Mouse (Mus musculus) lung, embryonic 15.5 days (tissue): Measurements from ENCODE around the gene Macrod1. TPM values are rescaled to one million over a fixed set of nuclear protein-coding genes. Genes with fewer than 3 reads are reported as not detected.

Experiments used
- ATAC-seq: fragments of 200-750 bp; cut with Nextera tagmentation; 2 replicates; pipeline ENCODE4 v1.8.0; 2017; ENCODE audit warnings: moderate number of reproducible peaks, borderline replicate concordance; ENCODE audit not compliant: low FRiP score, low TSS enrichment; ENCODE audit errors: extremely low read depth
- H3K27ac ChIP-seq: fragments of 300-500 bp; sonication (generic); 2 replicates; pipeline ENCODE4 v1.5.1; 2015; ENCODE audit warnings: moderate library complexity, mild to moderate bottlenecking, inconsistent platforms
- H3K27me3 ChIP-seq: fragments of 300-500 bp; sonication (generic); 2 replicates; pipeline ENCODE4 v1.6.1; 2015; ENCODE audit warnings: inconsistent platforms
- H3K36me3 ChIP-seq: fragments of 300-500 bp; sonication (generic); 2 replicates; pipeline ENCODE4 v1.6.1; 2015; ENCODE audit warnings: inconsistent platforms
- H3K4me1 ChIP-seq: fragments of 300-500 bp; sonication (generic); 2 replicates; pipeline ENCODE4 v1.6.1; 2015; ENCODE audit warnings: inconsistent platforms
- H3K4me2 ChIP-seq: fragments of 300-500 bp; sonication (generic); 2 replicates; pipeline ENCODE4 v1.6.1; 2015; ENCODE audit warnings: inconsistent platforms, mild to moderate bottlenecking, moderate library complexity
- H3K4me3 ChIP-seq: fragments of 300-500 bp; sonication (generic); 2 replicates; pipeline ENCODE4 v1.5.1; 2015; ENCODE audit warnings: mild to moderate bottlenecking, inconsistent platforms
- H3K9ac ChIP-seq: fragments of 300-500 bp; sonication (generic); 2 replicates; pipeline ENCODE4 v1.6.1; 2015; ENCODE audit warnings: inconsistent platforms
- H3K9me3 ChIP-seq: fragments of 300-500 bp; sonication (generic); 2 replicates; pipeline ENCODE4 v1.6.1; 2016; ENCODE audit warnings: inconsistent platforms
- WGBS: fragments of 180-500 bp; shearing (Covaris S2); methylation state at CpG from one replicate; pipeline ENCODE4 v1.1.7; 2015; 5-methylcytosine and 5-hydroxymethylcytosine counted together
- polyA plus RNA-seq: library from polyadenylated mRNA; unstranded; fragments of >200 nt; fragmentation: Nextera tagmentation; extraction: Ambion mirVana; gene quantifications from 2 replicates; pipeline ENCODE4 v1.2.1, GENCODE M21; 2015

Gene Macrod1
- polyA plus RNA-seq, 1 experiment from 2014 or later: 14.2 TPM

DNA sequence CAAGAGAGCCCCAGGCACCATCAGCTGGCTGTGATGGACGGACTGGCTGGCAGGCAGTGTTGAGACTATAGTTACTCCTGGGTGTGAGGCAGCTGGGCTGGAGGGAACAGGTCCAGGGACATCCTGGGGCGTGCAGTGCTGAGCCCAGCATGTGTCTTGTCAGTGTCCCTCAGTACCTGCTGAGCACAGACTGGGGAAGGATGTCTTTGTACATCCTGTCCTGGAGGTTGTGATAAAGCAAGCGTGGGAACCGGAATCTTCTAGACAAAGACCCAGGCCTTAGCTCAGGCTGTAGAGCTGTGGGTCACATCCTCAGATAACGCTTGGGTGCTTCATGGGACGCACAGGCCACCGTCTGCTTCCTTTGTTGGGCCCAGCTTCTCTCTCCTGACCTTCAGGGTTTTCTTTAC, 33.2 kb downstream of the Macrod1 start:
- ATAC-seq: no peak
- Histone ChIP-seq H3K36me3 (no peaks in the 10 kb centered on the region), H3K27ac (no peak overlapping the region), H3K4me2 (no peak overlapping the region), H3K4me1 (peaks cover 2% of the 10 kb centered on the region), H3K9me3 (no peaks in the 10 kb centered on the region), H3K27me3 (peaks cover 18% of the 10 kb centered on the region), H3K9ac (no peak overlapping the region), H3K4me3 (no peak overlapping the region)
- WGBS: 64% methylated on average over 7 of the region's 7 CpGs

- Histone ChIP-seq H3K9ac (no peak overlapping the region), H3K9me3 (no peaks in the 10 kb centered on the region), H3K27me3 (peaks cover 25% of the 10 kb centered on the region), H3K4me3 (no peak overlapping the region), H3K4me1 (no peaks in the 10 kb centered on the region; the same call in 1 of the 2 replicates), H3K36me3 (no peaks in the 10 kb centered on the region), H3K4me2 (no peak overlapping the region), H3K27ac (no peak overlapping the region)
- WGBS: 35% methylated on average over 10 of the region's 10 CpGs
- ATAC-seq: no peak
Measured at GRCm38 (mm10) chr19:7090369-7091064, 33.9 kb downstream of the Macrod1 start.

DNA sequence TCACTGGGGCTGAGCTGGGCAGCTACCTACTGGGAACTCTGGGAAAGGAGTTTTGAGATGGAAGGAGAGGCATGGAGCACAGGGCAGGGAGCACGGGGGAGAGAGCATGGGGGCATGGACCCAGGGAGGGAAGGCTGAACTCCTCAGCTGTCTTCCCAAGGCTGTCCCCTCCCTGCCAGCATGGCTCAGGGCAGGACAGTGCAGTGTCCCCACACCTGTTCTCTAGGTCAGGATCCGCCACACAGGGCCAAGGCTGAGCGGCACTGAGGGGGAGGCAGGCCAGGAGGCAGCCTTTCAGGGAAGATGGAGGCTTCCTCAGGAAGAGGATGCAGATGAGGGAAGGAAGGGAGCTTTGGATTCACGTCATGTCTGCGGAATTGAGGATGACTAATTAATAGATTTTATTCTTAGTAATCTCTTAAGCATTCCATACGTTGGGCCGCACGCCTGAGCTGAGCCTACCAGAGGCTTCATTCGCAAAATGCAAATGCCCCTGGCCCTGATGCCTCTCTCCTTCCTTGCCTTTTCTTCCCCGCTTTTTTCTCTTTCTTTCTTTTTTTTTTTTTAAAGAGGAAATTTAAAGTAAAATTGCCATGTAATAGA, 34.9 kb downstream of the Macrod1 start:
- Histone ChIP-seq H3K9me3 (no peaks in the 10 kb centered on the region), H3K4me3 (no peak overlapping the region), H3K9ac (no peak overlapping the region), H3K4me2 (no peak overlapping the region), H3K4me1 (peaks cover 3% of the 10 kb centered on the region; the same call in 1 of the 2 replicates), H3K27me3 (peaks cover 34% of the 10 kb centered on the region), H3K36me3 (no peaks in the 10 kb centered on the region), H3K27ac (no peak overlapping the region)
- ATAC-seq: no peak
- 68% methylated on average over 10 of the region's 10 CpGs for WGBS

GRCm38 (mm10) chr19:7092756-7093155, 36.1 kb downstream of the Macrod1 start:
- Histone ChIP-seq H3K4me2 (no peak overlapping the region), H3K4me1 (peaks cover 3% of the 10 kb centered on the region; the same call in 1 of the 2 replicates), H3K4me3 (no peak overlapping the region), H3K36me3 (no peaks in the 10 kb centered on the region), H3K27me3 (peaks cover 45% of the 10 kb centered on the region), H3K9me3 (no peaks in the 10 kb centered on the region), H3K9ac (no peak overlapping the region), H3K27ac (no peak overlapping the region)
- ATAC-seq: no peak
- WGBS: 75% methylated on average over 5 of the region's 5 CpGs

- H3K27ac ChIP-seq: no peak overlapping the region
- 76% methylated on average over 3 of the region's 3 CpGs for WGBS
- no peak for ATAC-seq
- no peaks in the 10 kb centered on the region for H3K36me3 ChIP-seq
- H3K9me3 ChIP-seq: no peaks in the 10 kb centered on the region
- H3K4me1 ChIP-seq: peaks cover 19% of the 10 kb centered on the region
- no peak overlapping the region for H3K9ac ChIP-seq
- H3K27me3 ChIP-seq: peaks cover 39% of the 10 kb centered on the region
- no peak overlapping the region for H3K4me3 ChIP-seq
- H3K4me2 ChIP-seq: no peak overlapping the region
Measured at GRCm38 (mm10) chr19:7099620-7100155, 43.1 kb downstream of the Macrod1 start.

DNA sequence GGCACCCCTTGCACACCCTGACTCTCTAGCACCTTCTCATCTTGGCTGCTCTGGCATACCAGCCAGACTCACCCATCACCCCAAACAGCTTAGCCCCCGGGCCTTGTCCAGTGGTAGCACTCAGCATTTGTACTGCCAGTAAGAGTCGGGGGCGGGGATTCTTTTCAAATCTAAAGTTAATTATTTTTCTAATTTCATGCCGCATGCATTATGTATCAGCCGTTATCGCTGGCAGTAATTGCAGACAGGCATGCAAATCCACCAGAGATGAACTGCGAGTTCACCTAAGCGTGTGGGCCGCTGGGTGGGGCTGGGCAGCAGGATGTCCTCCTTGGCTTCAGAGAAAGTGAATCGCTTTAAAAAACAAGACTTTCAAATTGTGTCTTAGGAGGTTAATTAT, 45.4 kb downstream of the Macrod1 start:
- no peak for ATAC-seq
- Histone ChIP-seq H3K27me3 (peaks cover 17% of the 10 kb centered on the region), H3K36me3 (no peaks in the 10 kb centered on the region), H3K4me1 (peaks cover 16% of the 10 kb centered on the region), H3K9me3 (no peaks in the 10 kb centered on the region), H3K27ac (no peak overlapping the region), H3K4me2 (no peak overlapping the region), H3K4me3 (no peak overlapping the region), H3K9ac (no peak overlapping the region)
- 91% methylated on average over 10 of the region's 10 CpGs for WGBS

DNA sequence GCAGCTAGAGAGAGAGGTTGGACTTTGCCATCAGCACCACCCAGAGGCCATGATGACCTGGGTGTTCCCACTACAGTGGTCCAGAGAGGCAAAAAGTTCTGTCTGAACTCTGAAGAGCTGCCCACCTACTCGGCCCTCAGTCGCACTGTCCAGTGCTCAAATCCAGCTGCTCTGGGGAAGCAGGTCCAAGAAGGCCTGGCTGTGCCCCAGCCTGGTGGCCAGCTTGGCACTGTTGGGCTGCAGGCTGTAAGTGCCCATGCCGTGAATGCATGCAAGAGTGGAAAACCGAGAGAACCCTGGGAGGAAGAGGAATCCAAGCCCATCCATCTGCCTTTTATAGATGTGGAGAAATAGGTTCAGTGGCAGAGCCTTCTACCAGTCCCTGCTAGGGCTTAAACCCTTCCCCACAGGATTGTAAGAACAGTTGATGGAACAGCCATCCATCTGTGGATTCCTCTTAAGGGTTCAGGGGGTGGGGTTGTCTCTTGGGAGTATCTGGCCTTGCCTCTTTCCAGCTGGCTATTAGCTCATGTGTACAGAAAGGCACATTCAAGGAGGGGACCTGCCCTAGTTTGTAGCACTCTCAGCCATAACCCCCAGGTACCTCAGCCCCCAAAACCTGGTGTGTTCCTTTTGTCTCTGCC, 46.9 kb downstream of the Macrod1 start:
- no peak for ATAC-seq
- Histone ChIP-seq H3K9ac (0 out of 2 replicates have a peak overlapping the region, but pooled peaks have one; percentile 3), H3K4me2 (peak overlapping the region; percentile 46), H3K27ac (0 out of 2 replicates have a peak overlapping the region, but pooled peaks have one; percentile 35), H3K36me3 (no peaks in the 10 kb centered on the region), H3K27me3 (peaks cover 6% of the 10 kb centered on the region; the same call in 1 of the 2 replicates), H3K4me1 (peaks cover 18% of the 10 kb centered on the region), H3K9me3 (no peaks in the 10 kb centered on the region), H3K4me3 (peak overlapping the region; percentile 9; the same call in 1 of the 2 replicates)
- WGBS: 61% methylated on average over 4 of the region's 4 CpGs

DNA sequence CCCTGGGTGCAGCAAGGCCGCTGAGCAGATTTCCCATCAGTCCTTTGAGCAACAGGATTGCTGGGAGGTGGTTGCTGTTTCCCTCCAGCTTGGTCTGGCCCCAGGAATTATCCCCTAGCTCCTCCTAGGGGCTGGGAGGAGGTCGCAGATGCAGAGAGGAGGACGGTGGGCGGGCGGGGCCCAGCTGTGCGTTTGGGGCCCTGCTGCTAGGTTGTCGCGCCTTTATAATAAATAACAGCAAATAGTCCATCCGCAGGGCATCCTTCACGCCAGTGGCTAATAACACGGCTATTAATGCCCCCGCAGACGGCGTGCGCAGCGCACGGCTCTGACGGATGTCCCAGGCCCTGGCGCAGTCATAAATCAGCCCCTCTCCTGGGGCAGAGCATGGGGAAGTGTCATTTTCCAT, 47.4 kb downstream of the Macrod1 start:
- 0 out of 2 replicates have a peak overlapping the region, but pooled peaks have one; percentile 6 for H3K9ac ChIP-seq
- 16% methylated on average over 19 of the region's 19 CpGs for WGBS
- peaks cover 23% of the 10 kb centered on the region for H3K4me1 ChIP-seq
- H3K4me2 ChIP-seq: peak overlapping the region; percentile 46
- peak overlapping the region; percentile 9; the same call in 1 of the 2 replicates for H3K4me3 ChIP-seq
- peaks cover 6% of the 10 kb centered on the region; the same call in 1 of the 2 replicates for H3K27me3 ChIP-seq
- H3K9me3 ChIP-seq: no peaks in the 10 kb centered on the region
- H3K36me3 ChIP-seq: no peaks in the 10 kb centered on the region
- 0 out of 2 replicates have a peak overlapping the region, but pooled peaks have one; percentile 35 for H3K27ac ChIP-seq
- peak; percentile 53; the same call in 1 of the 2 replicates for ATAC-seq

GRCm38 (mm10) chr19:7105544-7105943, 48.9 kb downstream of the Macrod1 start, which contains the start of gene Flrt1:
Flrt1 (minus strand) TSS chr19:7105729.
- H3K36me3 ChIP-seq: no peaks in the 10 kb centered on the region
- no peak for ATAC-seq
- H3K9ac ChIP-seq: no peak within 1 kb of the TSS
- H3K4me3 ChIP-seq: no peak within 1 kb of the TSS
- WGBS: 62% methylated on average over 9 of the region's 9 CpGs
- H3K4me2 ChIP-seq: no peak within 1 kb of the TSS
- H3K27ac ChIP-seq: 0 out of 2 replicates have a peak within 1 kb of the TSS, but pooled peaks have one; percentile 35
- H3K4me1 ChIP-seq: peaks cover 32% of the 10 kb centered on the region
- H3K27me3 ChIP-seq: peaks cover 6% of the 10 kb centered on the region; the same call in 1 of the 2 replicates
- no peaks in the 10 kb centered on the region for H3K9me3 ChIP-seq

DNA sequence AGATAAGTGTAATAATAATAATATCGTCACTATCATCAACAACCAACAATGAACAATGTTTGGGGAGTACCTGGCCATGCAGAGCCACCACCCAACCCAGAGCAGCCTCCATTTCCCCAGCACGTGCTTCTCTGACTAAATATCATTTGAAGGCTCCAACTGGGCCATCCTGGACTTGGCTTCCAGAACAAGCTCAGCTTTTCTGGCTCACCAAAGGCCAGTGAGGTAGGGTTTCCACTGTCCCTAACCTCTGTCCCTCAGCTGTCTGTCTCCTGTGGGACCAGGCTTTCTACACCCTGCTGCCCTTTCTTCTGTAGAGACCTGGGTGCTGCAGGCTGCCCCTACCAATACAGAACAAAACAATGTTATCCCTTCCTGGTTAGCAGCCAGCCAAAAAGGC, 50.0 kb downstream of the Macrod1 start:
- Histone ChIP-seq H3K4me2 (no peak overlapping the region), H3K4me3 (no peak overlapping the region), H3K9me3 (no peaks in the 10 kb centered on the region), H3K4me1 (peaks cover 39% of the 10 kb centered on the region), H3K36me3 (no peaks in the 10 kb centered on the region), H3K27ac (no peak overlapping the region), H3K9ac (no peak overlapping the region), H3K27me3 (peaks cover 3% of the 10 kb centered on the region; the same call in 1 of the 2 replicates)
- ATAC-seq: no peak
- WGBS: 67% methylated on average over 2 of the region's 2 CpGs

GRCm38 (mm10) chr19:7107174-7107573, 50.6 kb downstream of the Macrod1 start:
- no peak overlapping the region for H3K4me3 ChIP-seq
- no peak overlapping the region for H3K4me2 ChIP-seq
- no peaks in the 10 kb centered on the region for H3K36me3 ChIP-seq
- no peak overlapping the region for H3K9ac ChIP-seq
- peaks cover 39% of the 10 kb centered on the region for H3K4me1 ChIP-seq
- H3K27ac ChIP-seq: no peak overlapping the region
- no peaks in the 10 kb centered on the region; the same call in 1 of the 2 replicates for H3K27me3 ChIP-seq
- ATAC-seq: no peak
- no peaks in the 10 kb centered on the region for H3K9me3 ChIP-seq
- 72% methylated on average over 4 of the region's 4 CpGs for WGBS
